Mouse (Mus musculus) bone marrow macrophage, adult 2 months (primary cell): ENCODE measurements around the gene Fyco1.

Experiments
- CTCF ChIP-seq: IDR thresholded peaks from 2 replicates; pipeline ENCODE4 v1.5.1; 2012; ENCODE audit warnings: low read depth, mild to moderate bottlenecking, low read length, moderate library complexity
- POLR2A ChIP-seq: IDR thresholded peaks from 2 replicates; pipeline ENCODE4 v1.6.1; 2012; ENCODE audit warnings: mild to moderate bottlenecking, low read depth, low read length, borderline replicate concordance

DNA sequence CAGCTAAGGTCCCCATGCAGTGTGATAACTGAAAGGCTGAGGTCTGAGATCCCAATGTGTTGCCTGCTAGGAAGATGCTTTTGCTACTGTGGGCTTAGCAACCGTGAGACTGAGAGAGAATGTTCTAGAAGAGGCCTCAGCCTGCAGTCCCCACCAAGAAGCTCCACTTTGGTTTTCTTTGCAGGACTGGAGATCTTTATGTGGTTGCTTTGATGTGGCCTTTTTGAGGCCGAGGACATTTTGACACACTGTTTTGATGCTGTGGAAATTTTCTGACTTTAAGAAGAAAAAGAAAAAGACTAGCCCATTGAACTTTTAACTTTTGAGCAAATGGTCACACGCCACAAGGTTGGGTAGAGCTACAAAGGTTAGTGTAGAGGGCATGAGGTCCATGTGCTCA, 90.9 kb downstream of the Fyco1 start:
- no peak for TF ChIP-seq CTCF
- TF ChIP-seq POLR2A = no peak
